Mouse (Mus musculus) intestine, postnatal 0 days (tissue): ENCODE results near the gene Esm1. TPM values are rescaled to one million over a fixed set of nuclear protein-coding genes. Genes with fewer than 3 reads are reported as not detected.

ENCODE experiments used
- ATAC-seq: fragments of 200-750 bp; cut with Nextera tagmentation; 2 replicates; pipeline ENCODE4 v1.8.0; 2017; ENCODE audit warnings: mild to moderate bottlenecking, moderate TSS enrichment, moderate library complexity
- H3K27ac ChIP-seq: fragments of 300-500 bp; sonication (generic); 2 replicates; pipeline ENCODE4 v1.5.1; 2014; ENCODE audit warnings: mild to moderate bottlenecking, low read depth, low read length, moderate library complexity
- H3K27me3 ChIP-seq: fragments of 300-500 bp; sonication (generic); replicated peaks from 2 replicates; pipeline ENCODE4 v1.6.1; 2014; ENCODE audit warnings: low read length, mixed read lengths; ENCODE audit not compliant: control insufficient read depth, insufficient read depth
- H3K36me3 ChIP-seq: fragments of 300-500 bp; sonication (generic); 2 replicates; pipeline ENCODE4 v1.6.1; 2014; ENCODE audit warnings: mild to moderate bottlenecking, moderate library complexity; ENCODE audit not compliant: control insufficient read depth, insufficient read depth
- H3K4me1 ChIP-seq: fragments of 300-500 bp; sonication (generic); replicated peaks from 2 replicates; pipeline ENCODE4 v1.6.1; 2014; ENCODE audit warnings: antibody characterized with exemption, low read length, mixed read lengths; ENCODE audit not compliant: control insufficient read depth, insufficient read depth
- H3K4me2 ChIP-seq: fragments of 300-500 bp; sonication (generic); replicated peaks from 2 replicates; pipeline ENCODE4 v1.6.1; 2014; ENCODE audit warnings: low read depth, mild to moderate bottlenecking, moderate library complexity
- H3K4me3 ChIP-seq: fragments of 300-500 bp; sonication (generic); 2 replicates; pipeline ENCODE4 v1.5.1; 2014; ENCODE audit warnings: low read depth, low read length
- H3K9ac ChIP-seq: fragments of 300-500 bp; sonication (generic); 2 replicates; pipeline ENCODE4 v1.6.1; 2014; ENCODE audit warnings: mild to moderate bottlenecking, low read depth, low read length
- H3K9me3 ChIP-seq: fragments of 300-500 bp; sonication (generic); 2 replicates; pipeline ENCODE4 v1.6.1; 2016; ENCODE audit warnings: mixed run types; ENCODE audit not compliant: control insufficient read depth
- CTCF ChIP-seq: sonication (generic); IDR thresholded peaks from 2 replicates; pipeline ENCODE4 v1.5.1; 2016; ENCODE audit warnings: low read depth, mild to moderate bottlenecking, control low read depth, antibody characterized with exemption, moderate library complexity
- WGBS: fragments of 180-500 bp; shearing (Covaris S2); extraction: QIAGEN DNeasy Blood & Tissue Kit; methylation state at CpG from one replicate; pipeline ENCODE4 v1.1.7; 2014; 5-methylcytosine and 5-hydroxymethylcytosine counted together
- polyA plus RNA-seq: library from polyadenylated mRNA; unstranded; fragments of >200 nt; fragmentation: Nextera tagmentation; extraction: Ambion mirVana; gene quantifications from 2 replicates; pipeline ENCODE4 v1.2.1, GENCODE M21; 2015

Gene Esm1
- polyA plus RNA-seq, 1 experiment from 2014 or later = 3.4 TPM

- Histone ChIP-seq H3K36me3 (no peaks in the 10 kb centered on the region), H3K4me3 (no peak overlapping the region), H3K27ac (no peak overlapping the region), H3K9me3 (no peaks in the 10 kb centered on the region), H3K4me2 (no peak overlapping the region), H3K9ac (no peak overlapping the region), H3K4me1 (no peaks in the 10 kb centered on the region), H3K27me3 (no peaks in the 10 kb centered on the region)
- TF ChIP-seq CTCF = no peak
- WGBS = 87% methylated on average over 4 of the region's 4 CpGs
- ATAC-seq = no peak
Measured at GRCm38 (mm10) chr13:113183720-113184119, 25.7 kb upstream of the Esm1 start.

- no peak overlapping the region for H3K27ac ChIP-seq
- no peak overlapping the region for H3K4me3 ChIP-seq
- no peak overlapping the region for H3K4me2 ChIP-seq
- no peak overlapping the region for H3K9ac ChIP-seq
- H3K4me1 ChIP-seq = no peaks in the 10 kb centered on the region
- WGBS = 72% methylated on average over 13 of the region's 13 CpGs
- no peaks in the 10 kb centered on the region for H3K27me3 ChIP-seq
- no peak for TF ChIP-seq CTCF
- no peak for ATAC-seq
- H3K9me3 ChIP-seq = no peaks in the 10 kb centered on the region
- no peaks in the 10 kb centered on the region for H3K36me3 ChIP-seq
Measured at GRCm38 (mm10) chr13:113196808-113197674, 12.4 kb upstream of the Esm1 start.

- H3K4me1 ChIP-seq = no peaks in the 10 kb centered on the region
- no peaks in the 10 kb centered on the region for H3K36me3 ChIP-seq
- ATAC-seq = no peak
- TF ChIP-seq CTCF = no peak
- H3K9ac ChIP-seq = no peak overlapping the region
- WGBS = 84% methylated on average over 9 of the region's 9 CpGs
- no peak overlapping the region for H3K4me3 ChIP-seq
- H3K4me2 ChIP-seq = no peak overlapping the region
- H3K27me3 ChIP-seq = no peaks in the 10 kb centered on the region
- no peaks in the 10 kb centered on the region for H3K9me3 ChIP-seq
- H3K27ac ChIP-seq = no peak overlapping the region
Measured at GRCm38 (mm10) chr13:113197872-113198502, 11.5 kb upstream of the Esm1 start.

- H3K4me3 ChIP-seq = no peak overlapping the region
- 78% methylated on average over 3 of the region's 3 CpGs for WGBS
- no peak overlapping the region for H3K27ac ChIP-seq
- no peaks in the 10 kb centered on the region for H3K36me3 ChIP-seq
- no peaks in the 10 kb centered on the region for H3K27me3 ChIP-seq
- H3K9ac ChIP-seq = no peak overlapping the region
- no peaks in the 10 kb centered on the region for H3K9me3 ChIP-seq
- H3K4me2 ChIP-seq = no peak overlapping the region
- no peaks in the 10 kb centered on the region for H3K4me1 ChIP-seq
- ATAC-seq = no peak
- no peak for TF ChIP-seq CTCF
Measured at GRCm38 (mm10) chr13:113199331-113199730, 10.1 kb upstream of the Esm1 start.

GRCm38 (mm10) chr13:113200726-113201125 lies 8.7 kb upstream of the Esm1 start:
- no peak overlapping the region for H3K4me3 ChIP-seq
- no peak overlapping the region for H3K27ac ChIP-seq
- no peaks in the 10 kb centered on the region for H3K9me3 ChIP-seq
- no peaks in the 10 kb centered on the region for H3K4me1 ChIP-seq
- 65% methylated on average over 8 of the region's 8 CpGs for WGBS
- no peak for ATAC-seq
- H3K36me3 ChIP-seq = no peaks in the 10 kb centered on the region
- TF ChIP-seq CTCF = no peak
- H3K9ac ChIP-seq = no peak overlapping the region
- H3K27me3 ChIP-seq = no peaks in the 10 kb centered on the region
- H3K4me2 ChIP-seq = no peak overlapping the region

GRCm38 (mm10) chr13:113201631-113202030 lies 7.8 kb upstream of the Esm1 start:
- ATAC-seq = no peak
- Histone ChIP-seq H3K9ac (no peak overlapping the region), H3K27me3 (no peaks in the 10 kb centered on the region), H3K4me1 (no peaks in the 10 kb centered on the region), H3K4me3 (no peak overlapping the region), H3K36me3 (no peaks in the 10 kb centered on the region), H3K4me2 (no peak overlapping the region), H3K27ac (no peak overlapping the region), H3K9me3 (no peaks in the 10 kb centered on the region)
- 85% methylated on average over 2 of the region's 2 CpGs for WGBS
- TF ChIP-seq CTCF = no peak
